Mouse (Mus musculus) adrenal gland, postnatal 10 days (tissue): ENCODE results near the gene E430018J23Rik. TPM values are rescaled to one million over a fixed set of nuclear protein-coding genes. Genes with fewer than 3 reads are reported as not detected.
"Not testable (repeated sequence)": the region's sequence is repeated elsewhere in the genome, so short reads cannot be mapped to it uniquely, and the experiment has no call there.

Experiments
- DNase-seq: peaks from one replicate; pipeline ENCODE4 v3.0.0; 2021; ENCODE audit warnings: mixed read lengths
- total RNA-seq, 2 experiments: library from RNA; stranded (reverse); gene quantifications; 2 replicates each; pipeline ENCODE4 v1.2.3; 2021

Gene E430018J23Rik
- total RNA-seq, 2 experiments from 2014 or later = 8.6 to 9.4 TPM

GRCm38 (mm10) chr7:127378310-127378921 is 15.0 kb downstream of the E430018J23Rik start:
- no peak for DNase-seq

- DNase-seq = peak; percentile 93
Observed at GRCm38 (mm10) chr7:127375271-127376245, 17.9 kb downstream of the E430018J23Rik start, which contains the start of gene Zfp747. TSS of gene Zfp747 (minus strand) at chr7:127376050.

- not testable (repeated sequence) for DNase-seq
Observed at GRCm38 (mm10) chr7:127371870-127372269, 21.6 kb downstream of the E430018J23Rik start.

- no peak for DNase-seq
Observed at GRCm38 (mm10) chr7:127371213-127371612, 22.2 kb downstream of the E430018J23Rik start.

- no peak for DNase-seq
Observed at GRCm38 (mm10) chr7:127366249-127366648, 27.2 kb downstream of the E430018J23Rik start.

- DNase-seq = no peak
Observed at GRCm38 (mm10) chr7:127364166-127364565, 29.3 kb downstream of the E430018J23Rik start.

- peak; percentile 62 for DNase-seq
Observed at GRCm38 (mm10) chr7:127363475-127363921, 29.9 kb downstream of the E430018J23Rik start.

- DNase-seq = peak; percentile 37
Observed at GRCm38 (mm10) chr7:127362418-127362817, 31.0 kb downstream of the E430018J23Rik start.

GRCm38 (mm10) chr7:127361449-127361848 is 32.0 kb downstream of the E430018J23Rik start:
- DNase-seq = no peak

- no peak for DNase-seq
Observed at GRCm38 (mm10) chr7:127360265-127360664, 33.2 kb downstream of the E430018J23Rik start.

GRCm38 (mm10) chr7:127358472-127358871 is 35.0 kb downstream of the E430018J23Rik start:
- DNase-seq = no peak

- DNase-seq = no peak
Observed at GRCm38 (mm10) chr7:127357871-127358270, 35.6 kb downstream of the E430018J23Rik start.

- DNase-seq = no peak
Observed at GRCm38 (mm10) chr7:127355796-127356195, 37.6 kb downstream of the E430018J23Rik start.

GRCm38 (mm10) chr7:127351230-127352004 is 42.0 kb downstream of the E430018J23Rik start:
- peak; percentile 33 for DNase-seq

- DNase-seq = no peak
Observed at GRCm38 (mm10) chr7:127346676-127347075, 46.8 kb downstream of the E430018J23Rik start.

- DNase-seq = peak; percentile 97
Observed at GRCm38 (mm10) chr7:127345512-127346325, 47.7 kb downstream of the E430018J23Rik start, which contains the start of gene Zfp768. TSS of gene Zfp768 (minus strand) at chr7:127345589.

- DNase-seq = peak; percentile 78
Observed at GRCm38 (mm10) chr7:127345092-127345491, 48.3 kb downstream of the E430018J23Rik start.

- peak; percentile 32 for DNase-seq
Observed at GRCm38 (mm10) chr7:127344371-127344770, 49.1 kb downstream of the E430018J23Rik start.

- DNase-seq = no peak
Observed at GRCm38 (mm10) chr7:127343351-127344019, 49.9 kb downstream of the E430018J23Rik start.

GRCm38 (mm10) chr7:127342888-127343287 is 50.5 kb downstream of the E430018J23Rik start:
- no peak for DNase-seq

- no peak for DNase-seq
Observed at GRCm38 (mm10) chr7:127342332-127342731, 51.1 kb downstream of the E430018J23Rik start.
